Mouse (Mus musculus): ENCODE data around the gene Ktn1.

Gene Ktn1

DNA sequence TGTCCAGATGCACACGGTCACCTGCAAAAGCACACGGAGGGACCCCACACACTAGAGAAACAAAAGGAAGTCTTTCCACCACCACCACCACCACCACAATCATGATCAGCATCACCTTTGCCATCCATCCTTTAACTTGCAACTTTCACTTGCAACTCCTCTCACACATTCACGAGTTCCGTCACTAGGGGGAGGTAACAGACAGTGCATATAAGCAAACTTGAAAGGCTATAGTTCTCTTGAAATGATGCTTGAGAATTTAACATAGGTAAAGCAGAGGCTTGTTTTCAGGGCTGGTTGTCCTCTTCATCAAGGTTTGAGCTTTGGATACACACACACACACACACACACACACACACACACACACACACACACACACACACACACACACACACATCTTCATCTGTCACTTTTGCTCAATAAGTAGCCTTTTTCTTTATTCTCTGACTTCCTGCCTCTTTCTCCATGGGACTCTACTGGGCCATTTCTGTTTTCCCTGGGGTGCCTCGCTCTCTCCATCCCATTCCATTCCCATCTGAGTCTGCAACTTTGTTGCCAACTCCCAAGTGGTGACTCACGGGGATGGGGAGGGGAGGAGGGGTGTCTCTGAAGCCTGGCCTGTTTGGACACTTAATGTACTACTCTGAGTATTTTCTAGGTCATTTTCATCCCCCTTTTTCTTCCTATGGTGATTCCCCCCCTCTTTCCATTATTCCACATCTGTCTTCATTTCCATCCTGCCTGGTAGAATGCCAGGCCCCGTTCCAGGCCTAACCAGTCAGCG, 103.4 kb downstream of the Ktn1 start:
- no peak for DNase-seq (ENCODE audit: low read depth in 2 of 2, low spot score in 2 of 2)

DNA sequence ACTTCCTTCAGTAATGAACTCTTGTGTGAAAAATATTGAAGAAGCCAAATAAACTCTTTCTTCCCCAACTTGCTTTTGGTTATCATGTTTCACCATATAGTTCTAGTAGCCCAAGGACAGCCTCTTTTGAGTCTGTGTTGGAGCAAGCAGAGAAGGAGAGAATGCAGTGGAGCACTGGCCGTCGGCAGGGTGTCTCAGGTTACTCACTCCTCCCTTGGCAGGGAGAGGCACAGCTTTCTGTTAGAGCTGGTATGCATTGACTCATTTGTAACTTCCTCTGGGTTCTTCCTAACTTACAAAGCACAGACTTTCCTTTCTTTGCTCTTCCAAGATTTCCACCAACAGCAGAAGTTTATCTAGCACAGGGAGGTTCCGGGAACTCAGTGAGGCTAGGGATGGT, 105.3 kb downstream of the Ktn1 start:
- no peak for DNase-seq (ENCODE audit: low read depth in 2 of 2, low spot score in 2 of 2)

DNA sequence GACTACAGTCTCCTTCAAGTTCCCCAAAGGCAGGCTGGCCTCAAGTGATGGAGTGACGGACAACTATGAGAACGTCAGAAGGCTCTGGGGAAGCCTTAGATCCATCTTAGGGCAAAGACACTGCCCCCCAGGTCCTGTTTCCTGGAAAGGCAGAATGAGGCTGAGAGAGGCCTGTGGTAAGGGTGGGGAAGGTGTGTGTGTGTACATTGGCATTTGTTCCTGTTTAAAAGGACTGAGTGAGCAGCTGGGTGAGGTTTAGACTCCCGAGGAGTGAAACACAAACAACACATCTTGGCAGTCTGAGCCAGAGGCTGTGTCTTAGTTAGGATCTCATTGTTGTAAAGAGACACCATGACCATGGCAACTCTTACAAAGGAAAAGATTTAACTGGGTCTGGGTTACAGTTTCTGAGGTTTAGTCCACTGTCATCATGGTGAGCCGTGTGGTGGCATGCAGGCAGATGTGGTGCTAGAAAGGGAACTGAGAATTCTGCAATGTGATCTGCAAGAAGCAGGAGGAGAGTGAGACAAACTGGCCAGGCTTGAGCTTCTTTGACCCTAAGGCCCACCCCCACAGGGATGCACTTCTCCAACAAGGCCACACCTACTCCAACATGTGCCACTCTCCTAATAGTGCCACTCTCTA, 106.1 kb downstream of the Ktn1 start:
- DNase-seq (ENCODE audit: low read depth in 2 of 2, low spot score in 2 of 2), result no peak

DNA sequence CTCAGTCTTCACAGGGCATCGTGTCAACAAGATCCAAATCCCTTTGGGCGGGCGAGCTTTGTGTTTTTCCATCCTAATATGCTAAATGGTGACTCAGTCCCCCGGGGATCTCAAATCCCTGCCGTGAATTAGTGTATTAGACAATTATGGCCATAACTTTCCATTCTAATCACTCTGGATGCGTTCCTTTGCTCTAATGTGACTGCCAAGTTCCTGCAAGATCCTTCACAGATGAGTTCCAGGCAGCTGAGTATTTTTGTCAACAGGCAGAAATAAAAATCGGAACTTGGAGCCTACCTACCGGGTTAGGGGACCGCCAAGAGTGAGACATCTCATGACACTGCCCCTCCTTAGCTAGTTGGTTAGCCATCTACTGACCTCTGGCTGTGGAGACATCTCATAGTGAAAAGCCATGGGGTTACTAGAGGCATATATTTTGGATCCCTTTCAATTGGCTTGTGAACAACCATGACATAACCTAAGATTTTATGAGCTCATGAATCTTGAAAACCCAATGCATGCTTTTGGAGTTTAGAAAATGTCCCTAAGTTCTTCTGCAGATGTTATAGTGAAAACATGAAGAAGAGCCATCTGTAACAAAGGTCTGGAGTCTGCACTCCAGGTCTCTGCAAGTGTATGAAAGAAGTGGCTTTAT, 108.3 kb downstream of the Ktn1 start:
- no peak for DNase-seq (ENCODE audit: low read depth in 2 of 2, low spot score in 2 of 2)

DNA sequence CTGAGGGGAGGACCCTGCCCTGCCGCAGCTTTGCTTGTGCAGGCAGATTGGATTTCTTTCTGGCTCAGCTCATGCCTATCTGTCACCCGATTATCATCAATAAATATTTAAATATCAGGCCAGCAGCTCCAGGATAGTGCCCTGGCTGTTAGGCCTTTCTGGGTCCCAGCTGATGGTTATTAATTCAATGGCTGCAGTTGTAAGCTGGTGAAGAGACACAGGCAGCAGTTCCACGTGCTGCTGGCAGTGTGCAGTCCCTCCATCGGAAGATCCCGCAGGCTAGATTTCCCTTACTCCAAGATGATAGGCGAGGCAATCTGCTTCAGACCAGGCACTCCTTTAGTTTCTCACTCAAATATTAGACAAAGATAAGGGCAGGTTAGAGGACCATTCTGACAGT, 116.9 kb downstream of the Ktn1 start:
- no peak for DNase-seq (ENCODE audit: low read depth in 2 of 2, low spot score in 2 of 2)

DNA sequence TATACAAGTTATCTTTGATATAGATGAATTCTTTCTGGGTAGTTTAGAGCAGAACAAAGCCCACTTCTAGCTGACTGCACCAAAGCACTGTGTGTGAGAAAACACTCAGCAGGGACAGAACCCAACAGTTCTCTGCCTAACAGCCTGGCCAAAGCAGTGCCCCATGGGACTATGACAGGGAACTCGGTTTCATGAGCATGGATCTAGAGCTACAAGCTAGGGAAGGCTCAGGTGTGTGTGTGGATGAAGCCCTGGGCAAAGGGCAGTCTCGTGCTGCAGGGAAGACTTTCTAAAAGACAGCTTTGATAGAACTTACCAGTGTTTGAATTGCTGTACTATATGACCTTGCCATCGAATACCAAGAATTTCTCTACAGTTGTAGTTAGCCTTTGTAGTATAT, 117.5 kb downstream of the Ktn1 start:
- no peak for DNase-seq (ENCODE audit: low read depth in 2 of 2, low spot score in 2 of 2)

DNA sequence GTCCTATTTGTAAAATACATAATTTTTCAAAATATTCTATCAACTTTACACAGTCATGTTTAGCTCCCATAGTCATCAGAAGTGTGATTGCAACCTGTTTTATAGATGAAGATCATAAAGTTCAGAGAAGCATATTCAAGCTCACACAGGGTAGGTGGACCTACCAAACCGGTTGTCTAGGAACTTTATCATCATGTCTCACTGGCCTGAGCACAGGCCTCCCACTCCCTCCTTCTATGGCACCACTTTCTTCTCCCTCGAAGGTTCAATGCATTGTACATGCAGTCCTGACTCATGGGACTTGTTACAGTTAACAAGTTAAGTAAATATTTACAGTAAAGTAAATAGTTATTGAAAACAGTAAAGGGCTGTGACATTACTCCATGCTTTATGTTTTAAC, 118.1 kb downstream of the Ktn1 start:
- no peak for DNase-seq (ENCODE audit: low read depth in 2 of 2, low spot score in 2 of 2)

DNA sequence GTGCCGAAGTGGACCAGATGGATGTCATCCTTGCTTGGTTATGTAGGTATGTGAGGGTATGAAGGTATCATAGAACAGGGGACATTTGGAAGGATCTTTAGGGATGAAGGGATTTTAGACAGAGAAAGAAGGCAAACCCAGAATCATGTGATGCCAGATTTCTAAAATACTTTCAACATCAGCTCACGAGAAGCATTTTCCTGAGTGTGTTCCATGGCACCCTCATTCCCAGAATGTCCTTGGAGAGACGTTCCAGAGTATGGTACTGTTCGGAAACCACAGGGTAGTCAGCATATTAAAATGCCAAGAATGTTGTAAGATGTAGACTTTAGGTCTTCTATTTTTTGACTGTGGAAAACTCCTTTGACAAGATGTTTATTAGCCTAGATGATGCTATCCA, 123.2 kb downstream of the Ktn1 start:
- no peak for DNase-seq (ENCODE audit: low read depth in 2 of 2, low spot score in 2 of 2)

DNA sequence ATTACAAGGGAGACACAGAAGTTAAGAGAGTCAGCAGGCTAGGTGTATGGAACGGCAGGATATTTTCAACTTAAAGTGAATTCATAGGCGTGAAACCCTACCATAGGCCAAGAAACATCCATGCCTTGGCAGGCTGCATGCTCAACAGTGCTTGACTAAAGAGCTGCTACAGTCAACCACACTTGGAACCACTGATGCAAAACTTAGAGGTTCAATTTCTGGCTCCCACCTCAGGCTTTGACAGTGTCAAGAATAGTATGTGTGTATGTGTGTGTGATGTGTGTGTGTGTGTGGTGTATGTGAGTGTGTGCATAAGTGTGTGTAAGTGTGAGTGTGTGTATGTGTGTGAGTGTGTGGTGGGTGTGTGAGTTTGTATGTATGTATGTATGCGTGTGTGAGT, 127.3 kb downstream of the Ktn1 start:
- no peak for DNase-seq (ENCODE audit: low read depth in 2 of 2, low spot score in 2 of 2)

DNA sequence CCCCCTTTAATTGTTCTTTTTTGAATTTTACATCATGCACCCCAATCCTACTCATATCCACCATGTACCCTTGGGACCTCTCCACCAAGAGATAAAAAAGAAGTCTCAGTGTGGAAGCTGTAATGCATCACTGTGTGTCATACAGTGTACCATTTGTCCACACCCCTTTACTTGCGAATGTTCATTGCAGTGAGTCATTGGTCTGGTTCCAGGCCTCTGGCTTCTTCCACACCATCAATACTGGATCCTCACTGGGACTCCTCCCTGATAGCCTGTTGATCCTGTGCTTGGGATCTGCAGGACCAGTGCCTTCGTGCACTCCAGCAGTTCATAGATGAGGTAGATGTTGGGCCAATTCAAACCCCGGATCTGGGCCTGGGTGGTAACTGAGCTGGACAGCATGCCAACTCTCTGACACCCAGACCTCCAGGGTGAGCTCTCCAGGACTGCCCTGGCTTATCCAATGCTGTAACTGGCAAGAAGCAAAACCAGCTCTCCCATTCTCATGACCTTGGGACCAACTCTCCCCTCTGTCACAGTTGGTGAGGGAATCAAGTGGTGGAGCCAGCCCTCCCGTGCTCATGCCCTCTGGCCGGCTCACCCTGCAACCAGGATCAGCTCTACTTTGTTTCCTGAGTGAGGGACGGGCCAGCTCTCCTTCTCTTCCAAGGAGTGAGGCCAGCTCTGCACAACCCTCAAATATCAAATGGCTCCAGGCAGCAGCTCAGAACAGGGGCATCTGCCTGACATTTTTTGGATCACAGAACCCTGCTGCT, 128.2 kb downstream of the Ktn1 start:
- DNase-seq (ENCODE audit: low read depth in 2 of 2, low spot score in 2 of 2), result no peak

DNA sequence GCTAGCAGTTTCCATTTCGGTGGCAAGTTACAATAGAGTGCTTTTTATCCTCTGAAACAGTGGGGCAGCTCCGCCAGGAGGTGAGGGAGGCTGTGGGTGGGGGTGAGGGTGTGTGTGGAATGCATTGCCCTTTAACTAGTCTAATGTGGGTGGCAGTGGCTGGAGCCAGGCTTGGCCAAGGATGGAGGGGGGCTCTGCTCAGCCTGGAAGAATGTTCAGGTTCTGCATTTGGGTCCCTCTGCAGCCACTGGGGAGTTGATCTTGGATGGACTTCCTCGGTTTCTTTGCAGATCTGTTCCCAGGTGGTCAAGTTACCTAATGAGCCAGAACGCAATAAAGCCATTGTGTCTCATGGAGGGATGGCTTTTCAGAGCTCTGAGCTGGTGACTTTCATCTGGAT, 137.9 kb downstream of the Ktn1 start:
- DNase-seq (ENCODE audit: low read depth in 2 of 2, low spot score in 2 of 2), result no peak
